In the genomic region with DNA sequence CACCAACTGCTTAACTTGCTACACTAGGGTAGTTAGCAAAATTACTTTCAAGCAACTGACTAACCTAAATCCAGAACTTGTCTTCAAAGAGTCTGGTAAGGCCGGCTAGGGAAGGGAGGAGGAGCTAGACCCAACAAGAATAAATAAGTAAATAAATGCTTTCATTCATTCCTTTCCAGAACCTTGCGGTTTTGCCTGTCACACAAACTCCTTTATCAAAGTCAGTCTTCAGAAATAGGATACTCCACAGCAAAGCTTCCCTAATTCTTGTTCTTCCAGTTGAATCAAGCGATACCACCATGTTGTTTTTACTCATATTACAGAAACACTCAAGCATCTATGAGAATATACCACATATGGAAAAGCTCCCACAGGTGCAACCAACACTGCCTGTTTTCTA, we compare ENCODE assay signal across 17 mouse cellular contexts. TPM values are rescaled to one million over a fixed set of nuclear protein-coding genes. Genes with fewer than 3 reads are reported as not detected.
A peak's percentile ranks its signal among the peaks of the same experiment; 100 is the strongest.
DNase-seq lines count a peak whose midpoint lies in the region; ATAC-seq and TF ChIP-seq lines count a peak whose summit lies in the region.
"Had no signal": no experiment of that assay in that cellular context is flagged by ENCODE, and none has a peak within 500 bp of the region (broad histone marks: within the 10 kb centered on the region; RNA-seq: fewer than 3 reads in every experiment).

No protein-coding gene starts in this region.

- no peaks in the 10 kb centered on the region for H3K9me3 ChIP-seq in heart, embryonic 12.5 days (replicated peaks)
- H3K9me3 ChIP-seq in limb, embryonic 12.5 days = no peaks in the 10 kb centered on the region
- no peaks in the 10 kb centered on the region for H3K9me3 ChIP-seq in limb, embryonic 10.5 days (replicated peaks)
- H3K9me3 ChIP-seq in forebrain, embryonic 12.5 days = no peaks in the 10 kb centered on the region
- H3K9me3 ChIP-seq in midbrain, postnatal 0 days (ENCODE audit: low read length) = no peaks in the 10 kb centered on the region

- WGBS in heart, embryonic 12.5 days = 72% methylated on average over 3 of the region's 3 CpGs
- 71% methylated on average over 3 of the region's 3 CpGs for WGBS in limb, embryonic 12.5 days
- 82% methylated on average over 3 of the region's 3 CpGs for WGBS in limb, embryonic 10.5 days
- WGBS in forebrain, embryonic 12.5 days = 76% methylated on average over 3 of the region's 3 CpGs
- 85% methylated on average over 3 of the region's 3 CpGs for WGBS in midbrain, postnatal 0 days

- DNase-seq in heart, adult 18-20 months = no peak
- DNase-seq in limb, embryonic 10.5 days (ENCODE audit: low spot score) = no peak
- DNase-seq in midbrain, postnatal 0 days (ENCODE audit: low spot score) = no peak
- no peak for DNase-seq in adrenal gland, adult 18-20 months (ENCODE audit: low spot score in 2 of 2)
- DNase-seq in thymus, postnatal 25 days = no peak
- DNase-seq: adrenal gland, postnatal 36 days; cerebellum, adult 8-10 months; gastrocnemius, postnatal 14 days; kidney, adult 11 months had no signal

- no peak for TF ChIP-seq CTCF in midbrain, postnatal 0 days (IDR thresholded peaks at IDR 0.05)

- H3K36me3 ChIP-seq in heart, embryonic 12.5 days = no peaks in the 10 kb centered on the region
- no peaks in the 10 kb centered on the region for H3K36me3 ChIP-seq in limb, embryonic 12.5 days
- H3K36me3 ChIP-seq in limb, embryonic 10.5 days = no peaks in the 10 kb centered on the region
- H3K36me3 ChIP-seq in forebrain, embryonic 12.5 days (replicated peaks) = no peaks in the 10 kb centered on the region
- no peaks in the 10 kb centered on the region for H3K36me3 ChIP-seq in midbrain, postnatal 0 days (ENCODE audit: insufficient read depth, low read length)

- no peak overlapping the region for H3K4me3 ChIP-seq in heart, embryonic 12.5 days
- no peak overlapping the region for H3K4me3 ChIP-seq in limb, embryonic 12.5 days (replicated peaks)
- H3K4me3 ChIP-seq in limb, embryonic 10.5 days = no peak overlapping the region
- no peak overlapping the region for H3K4me3 ChIP-seq in forebrain, embryonic 12.5 days (replicated peaks)
- H3K4me3 ChIP-seq in midbrain, postnatal 0 days (ENCODE audit: low read depth, low read length) = no peak overlapping the region

- no peaks in the 10 kb centered on the region for H3K27me3 ChIP-seq in heart, embryonic 12.5 days (replicated peaks)
- H3K27me3 ChIP-seq in limb, embryonic 12.5 days = peaks cover 2% of the 10 kb centered on the region; the same call in 1 of the 2 replicates
- peaks cover 13% of the 10 kb centered on the region for H3K27me3 ChIP-seq in limb, embryonic 10.5 days (ENCODE audit: low read depth, poor library complexity, severe bottlenecking)
- peaks cover 10% of the 10 kb centered on the region; the same call in 1 of the 2 replicates for H3K27me3 ChIP-seq in forebrain, embryonic 12.5 days
- no peaks in the 10 kb centered on the region for H3K27me3 ChIP-seq in midbrain, postnatal 0 days (ENCODE audit: insufficient read depth, low read length)
- H3K27me3 ChIP-seq: Patski had no signal

- no peak overlapping the region for H3K4me2 ChIP-seq in heart, embryonic 12.5 days
- peak overlapping the region; percentile 88 for H3K4me2 ChIP-seq in limb, embryonic 12.5 days
- H3K4me2 ChIP-seq in forebrain, embryonic 12.5 days = peak overlapping the region; percentile 95; the same call in 1 of the 2 replicates
- H3K4me2 ChIP-seq in midbrain, postnatal 0 days (ENCODE audit: low read depth, low read length, poor library complexity, severe bottlenecking) = peak overlapping the region; percentile 82; the same call in 1 of the 2 replicates

- peaks cover 36% of the 10 kb centered on the region for H3K4me1 ChIP-seq in heart, embryonic 12.5 days (replicated peaks)
- peaks cover 40% of the 10 kb centered on the region for H3K4me1 ChIP-seq in limb, embryonic 12.5 days (replicated peaks)
- peaks cover 40% of the 10 kb centered on the region for H3K4me1 ChIP-seq in limb, embryonic 10.5 days
- H3K4me1 ChIP-seq in forebrain, embryonic 12.5 days = peaks cover 34% of the 10 kb centered on the region
- peaks cover 16% of the 10 kb centered on the region; the same call in 1 of the 2 replicates for H3K4me1 ChIP-seq in midbrain, postnatal 0 days (ENCODE audit: insufficient read depth, low read length)

- no peak overlapping the region for H3K9ac ChIP-seq in heart, embryonic 12.5 days
- no peak overlapping the region for H3K9ac ChIP-seq in limb, embryonic 12.5 days (replicated peaks)
- no peak overlapping the region for H3K9ac ChIP-seq in forebrain, embryonic 12.5 days
- H3K9ac ChIP-seq in midbrain, postnatal 0 days (replicated peaks; ENCODE audit: low read length, poor library complexity, severe bottlenecking) = no peak overlapping the region
- H3K9ac ChIP-seq: liver, embryonic 14.5 days had no signal

- no peak for ATAC-seq in heart, embryonic 12.5 days (ENCODE audit: insufficient number of reproducible peaks, low FRiP score)
- no peak for ATAC-seq in limb, embryonic 12.5 days (ENCODE audit: insufficient number of reproducible peaks, insufficient read depth, low FRiP score, low TSS enrichment, low read depth)
- no peak for ATAC-seq in forebrain, embryonic 12.5 days (ENCODE audit: low FRiP score)
- ATAC-seq in midbrain, postnatal 0 days (ENCODE audit: low FRiP score) = no peak
- ATAC-seq: Patski had no signal

- 0 out of 2 replicates have a peak overlapping the region, but pooled peaks have one; percentile 15 for H3K27ac ChIP-seq in heart, embryonic 12.5 days (ENCODE audit: poor library complexity, severe bottlenecking)
- no peak overlapping the region for H3K27ac ChIP-seq in limb, embryonic 12.5 days
- no peak overlapping the region for H3K27ac ChIP-seq in limb, embryonic 10.5 days
- H3K27ac ChIP-seq in forebrain, embryonic 12.5 days = no peak overlapping the region
- H3K27ac ChIP-seq in midbrain, postnatal 0 days (ENCODE audit: low read depth, low read length) = no peak overlapping the region
- H3K27ac ChIP-seq: liver, embryonic 14.5 days had no signal

RNA-seq across cellular contexts. Expression of gene Rapgef2, which starts 2.3 kb away (rescaled TPM):
- 8.5 and 9.2 TPM in 2 replicates for polyA plus RNA-seq in heart, embryonic 12.5 days (2016; fragmentation: Nextera tagmentation; extraction: Ambion mirVana)
- total RNA-seq in heart, adult 18-20 months (2021) = 10 to 100 TPM; 34.3 to 34.5 TPM
- 9.8 and 10.4 TPM in 2 replicates for polyA plus RNA-seq in limb, embryonic 12.5 days (2016; fragmentation: Nextera tagmentation; extraction: Ambion mirVana)
- 4.7 and 5.3 TPM in 2 replicates for polyA plus RNA-seq in limb, embryonic 10.5 days (2016; fragmentation: Nextera tagmentation; extraction: Ambion mirVana)
- 9.1 and 10.2 TPM in 2 replicates for polyA plus RNA-seq in forebrain, embryonic 12.5 days (2016; fragmentation: Nextera tagmentation; extraction: Ambion mirVana)
- 56.9 and 60.4 TPM in 2 replicates for total RNA-seq in midbrain, postnatal 0 days (2014; rRNA removed)
- 9.6 and 9.7 TPM in 2 replicates for polyA plus RNA-seq in midbrain, postnatal 0 days (2015; fragmentation: Nextera tagmentation; extraction: Ambion mirVana)
- total RNA-seq in adrenal gland, adult 18-20 months (2021) = 10 to 100 TPM; 21.9 to 22.5 TPM

RNA-seq across cellular contexts. Expression of gene Gm17359, which starts 52.5 kb away (rescaled TPM):
- not detected in 2 replicates for polyA plus RNA-seq in heart, embryonic 12.5 days (2016; fragmentation: Nextera tagmentation; extraction: Ambion mirVana)
- not detected for total RNA-seq in heart, adult 18-20 months (2021)
- polyA plus RNA-seq in limb, embryonic 12.5 days (2016; fragmentation: Nextera tagmentation; extraction: Ambion mirVana) = not detected in 2 replicates
- polyA plus RNA-seq in limb, embryonic 10.5 days (2016; fragmentation: Nextera tagmentation; extraction: Ambion mirVana) = not detected in 2 replicates
- not detected in 2 replicates for polyA plus RNA-seq in forebrain, embryonic 12.5 days (2016; fragmentation: Nextera tagmentation; extraction: Ambion mirVana)
- not detected in 2 replicates for total RNA-seq in midbrain, postnatal 0 days (2014; rRNA removed)
- not detected in 2 replicates for polyA plus RNA-seq in midbrain, postnatal 0 days (2015; fragmentation: Nextera tagmentation; extraction: Ambion mirVana)
- not detected for total RNA-seq in adrenal gland, adult 18-20 months (2021)
- total RNA-seq: adrenal gland, postnatal 36 days; gastrocnemius, postnatal 14 days; left cerebral cortex, adult 18-20 months; monocyte, adult 5-6 weeks had no signal
- polyA plus RNA-seq: C2C12; liver, embryonic 14.5 days; Patski had no signal
